Mouse (Mus musculus) intestine, postnatal 0 days (tissue): ENCODE results near the gene Timm29. TPM values are rescaled to one million over a fixed set of nuclear protein-coding genes. Genes with fewer than 3 reads are reported as not detected.

Source experiments
- ATAC-seq: fragments of 200-750 bp; cut with Nextera tagmentation; 2 replicates; pipeline ENCODE4 v1.8.0; 2017; ENCODE audit warnings: mild to moderate bottlenecking, moderate TSS enrichment, moderate library complexity
- H3K27ac ChIP-seq: fragments of 300-500 bp; sonication (generic); 2 replicates; pipeline ENCODE4 v1.5.1; 2014; ENCODE audit warnings: mild to moderate bottlenecking, low read depth, low read length, moderate library complexity
- H3K27me3 ChIP-seq: fragments of 300-500 bp; sonication (generic); replicated peaks from 2 replicates; pipeline ENCODE4 v1.6.1; 2014; ENCODE audit warnings: low read length, mixed read lengths; ENCODE audit not compliant: control insufficient read depth, insufficient read depth
- H3K36me3 ChIP-seq: fragments of 300-500 bp; sonication (generic); 2 replicates; pipeline ENCODE4 v1.6.1; 2014; ENCODE audit warnings: mild to moderate bottlenecking, moderate library complexity; ENCODE audit not compliant: control insufficient read depth, insufficient read depth
- H3K4me1 ChIP-seq: fragments of 300-500 bp; sonication (generic); replicated peaks from 2 replicates; pipeline ENCODE4 v1.6.1; 2014; ENCODE audit warnings: antibody characterized with exemption, low read length, mixed read lengths; ENCODE audit not compliant: control insufficient read depth, insufficient read depth
- H3K4me2 ChIP-seq: fragments of 300-500 bp; sonication (generic); replicated peaks from 2 replicates; pipeline ENCODE4 v1.6.1; 2014; ENCODE audit warnings: low read depth, mild to moderate bottlenecking, moderate library complexity
- H3K4me3 ChIP-seq: fragments of 300-500 bp; sonication (generic); 2 replicates; pipeline ENCODE4 v1.5.1; 2014; ENCODE audit warnings: low read depth, low read length
- H3K9ac ChIP-seq: fragments of 300-500 bp; sonication (generic); 2 replicates; pipeline ENCODE4 v1.6.1; 2014; ENCODE audit warnings: mild to moderate bottlenecking, low read depth, low read length
- H3K9me3 ChIP-seq: fragments of 300-500 bp; sonication (generic); 2 replicates; pipeline ENCODE4 v1.6.1; 2016; ENCODE audit warnings: mixed run types; ENCODE audit not compliant: control insufficient read depth
- CTCF ChIP-seq: sonication (generic); IDR thresholded peaks from 2 replicates; pipeline ENCODE4 v1.5.1; 2016; ENCODE audit warnings: low read depth, mild to moderate bottlenecking, control low read depth, antibody characterized with exemption, moderate library complexity
- WGBS: fragments of 180-500 bp; shearing (Covaris S2); extraction: QIAGEN DNeasy Blood & Tissue Kit; methylation state at CpG from one replicate; pipeline ENCODE4 v1.1.7; 2014; 5-methylcytosine and 5-hydroxymethylcytosine counted together
- polyA plus RNA-seq: library from polyadenylated mRNA; unstranded; fragments of >200 nt; fragmentation: Nextera tagmentation; extraction: Ambion mirVana; gene quantifications from 2 replicates; pipeline ENCODE4 v1.2.1, GENCODE M21; 2015

Timm29 gene
- polyA plus RNA-seq, 1 experiment from 2014 or later: 15.9 TPM

- Histone ChIP-seq H3K27me3 (no peaks in the 10 kb centered on the region), H3K27ac (no peak overlapping the region), H3K4me2 (peak overlapping the region; percentile 94; the same call in 1 of the 2 replicates), H3K4me1 (0 out of 2 replicates have a peak, but pooled peaks cover 5% of the 10 kb centered on the region), H3K4me3 (no peak overlapping the region), H3K9ac (no peak overlapping the region), H3K9me3 (no peaks in the 10 kb centered on the region), H3K36me3 (peaks cover 7% of the 10 kb centered on the region)
- ATAC-seq: no peak
- no peak for TF ChIP-seq CTCF
- WGBS: 44% methylated on average over 2 of the region's 2 CpGs
Measured at GRCm38 (mm10) chr9:21594838-21595237, 2.3 kb downstream of the Timm29 start.

- TF ChIP-seq CTCF: peak; percentile 46; the same call in 1 of the 2 replicates
- Histone ChIP-seq H3K36me3 (peaks cover 3% of the 10 kb centered on the region), H3K9me3 (no peaks in the 10 kb centered on the region), H3K4me2 (no peak overlapping the region), H3K27ac (no peak overlapping the region), H3K4me1 (no peaks in the 10 kb centered on the region), H3K4me3 (no peak overlapping the region), H3K9ac (no peak overlapping the region), H3K27me3 (no peaks in the 10 kb centered on the region)
- WGBS: 48% methylated on average over 2 of the region's 2 CpGs
- no peak for ATAC-seq
Measured at GRCm38 (mm10) chr9:21598198-21598597, 5.7 kb downstream of the Timm29 start.

- H3K4me1 ChIP-seq: no peaks in the 10 kb centered on the region
- no peak for ATAC-seq
- 81% methylated on average over 3 of the region's 3 CpGs for WGBS
Measured at GRCm38 (mm10) chr9:21600186-21600585, 7.7 kb downstream of the Timm29 start.

GRCm38 (mm10) chr9:21601073-21601472 is 8.6 kb downstream of the Timm29 start:
- Histone ChIP-seq H3K27me3 (no peaks in the 10 kb centered on the region), H3K9ac (no peak overlapping the region), H3K4me3 (no peak overlapping the region), H3K27ac (no peak overlapping the region), H3K9me3 (no peaks in the 10 kb centered on the region), H3K4me2 (no peak overlapping the region), H3K36me3 (no peaks in the 10 kb centered on the region; the same call in 1 of the 2 replicates), H3K4me1 (no peaks in the 10 kb centered on the region)
- 50% methylated on average over 2 of the region's 2 CpGs for WGBS
- peak; percentile 70 for ATAC-seq
- TF ChIP-seq CTCF: no peak

More at GRCm38 (mm10) chr9:21600186-21600585, 7.7 kb downstream of the Timm29 start:
- TF ChIP-seq CTCF: no peak
- Histone ChIP-seq H3K27me3 (no peaks in the 10 kb centered on the region), H3K4me3 (no peak overlapping the region), H3K9ac (no peak overlapping the region), H3K27ac (no peak overlapping the region), H3K9me3 (no peaks in the 10 kb centered on the region), H3K4me2 (no peak overlapping the region), H3K36me3 (no peaks in the 10 kb centered on the region; the same call in 1 of the 2 replicates)

GRCm38 (mm10) chr9:21601722-21602399 is 9.3 kb downstream of the Timm29 start:
- H3K4me2 ChIP-seq: peak overlapping the region; percentile 40; the same call in 1 of the 2 replicates
- no peaks in the 10 kb centered on the region; the same call in 1 of the 2 replicates for H3K36me3 ChIP-seq
- H3K27me3 ChIP-seq: no peaks in the 10 kb centered on the region
- WGBS: 48% methylated on average over 10 of the region's 10 CpGs
- no peak overlapping the region for H3K4me3 ChIP-seq
- no peaks in the 10 kb centered on the region for H3K9me3 ChIP-seq
- H3K9ac ChIP-seq: no peak overlapping the region
- H3K27ac ChIP-seq: no peak overlapping the region
- no peaks in the 10 kb centered on the region for H3K4me1 ChIP-seq
- TF ChIP-seq CTCF: peak; percentile 92
- ATAC-seq: peak; percentile 42; the same call in 1 of the 2 replicates

GRCm38 (mm10) chr9:21604119-21604518 is 11.6 kb downstream of the Timm29 start:
- 78% methylated on average over 5 of the region's 5 CpGs for WGBS
- Histone ChIP-seq H3K9me3 (no peaks in the 10 kb centered on the region), H3K27ac (no peak overlapping the region), H3K36me3 (no peaks in the 10 kb centered on the region; the same call in 1 of the 2 replicates), H3K4me1 (no peaks in the 10 kb centered on the region), H3K4me2 (no peak overlapping the region), H3K9ac (no peak overlapping the region), H3K4me3 (no peak overlapping the region), H3K27me3 (no peaks in the 10 kb centered on the region)
- no peak for TF ChIP-seq CTCF
- ATAC-seq: no peak
